Mouse (Mus musculus): Measurements from ENCODE around the gene Hgd. TPM values are rescaled to one million over a fixed set of nuclear protein-coding genes. Genes with fewer than 3 reads are reported as not detected.

Hgd gene
- 0.22 TPM for polyA plus RNA-seq (2014; fragmentation: Illumina TruSeq; extraction: RNeasy Lipid Tissue Mini Kit (QIAGEN cat#74804); ENCODE audit: low read depth, low replicate concordance)

DNA sequence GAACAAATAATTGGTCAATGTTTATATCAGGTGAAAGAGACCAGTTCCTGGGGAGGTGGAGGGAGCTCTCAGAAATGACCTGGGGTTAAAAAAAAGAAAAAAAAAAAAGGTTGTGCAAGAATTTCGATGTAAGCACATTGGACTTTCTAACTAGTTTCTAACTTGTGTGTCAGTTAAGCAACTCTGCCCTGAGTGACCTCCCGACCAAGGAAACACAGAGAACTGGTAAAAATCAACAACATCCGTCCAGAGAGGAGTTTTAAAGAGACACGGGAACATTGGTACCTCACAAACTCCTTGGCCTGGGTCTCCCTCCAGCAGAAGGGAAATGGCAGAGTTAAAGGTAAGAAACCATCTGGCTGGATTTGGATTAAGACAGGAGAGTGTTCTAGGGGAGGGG is at the start of gene Hgd:
Hgd (plus strand) TSS at position 160 of the 400 bp plus-strand sequence.

GRCm38 (mm10) chr16:37539611-37540580 is 40.1 kb upstream of the Hgd start, which contains the start of the genes Gtf2e1 and Rabl3:
TSS of gene Gtf2e1 (minus strand) at chr16:37539789.
TSS of gene Rabl3 (plus strand) at chr16:37539885.

DNA sequence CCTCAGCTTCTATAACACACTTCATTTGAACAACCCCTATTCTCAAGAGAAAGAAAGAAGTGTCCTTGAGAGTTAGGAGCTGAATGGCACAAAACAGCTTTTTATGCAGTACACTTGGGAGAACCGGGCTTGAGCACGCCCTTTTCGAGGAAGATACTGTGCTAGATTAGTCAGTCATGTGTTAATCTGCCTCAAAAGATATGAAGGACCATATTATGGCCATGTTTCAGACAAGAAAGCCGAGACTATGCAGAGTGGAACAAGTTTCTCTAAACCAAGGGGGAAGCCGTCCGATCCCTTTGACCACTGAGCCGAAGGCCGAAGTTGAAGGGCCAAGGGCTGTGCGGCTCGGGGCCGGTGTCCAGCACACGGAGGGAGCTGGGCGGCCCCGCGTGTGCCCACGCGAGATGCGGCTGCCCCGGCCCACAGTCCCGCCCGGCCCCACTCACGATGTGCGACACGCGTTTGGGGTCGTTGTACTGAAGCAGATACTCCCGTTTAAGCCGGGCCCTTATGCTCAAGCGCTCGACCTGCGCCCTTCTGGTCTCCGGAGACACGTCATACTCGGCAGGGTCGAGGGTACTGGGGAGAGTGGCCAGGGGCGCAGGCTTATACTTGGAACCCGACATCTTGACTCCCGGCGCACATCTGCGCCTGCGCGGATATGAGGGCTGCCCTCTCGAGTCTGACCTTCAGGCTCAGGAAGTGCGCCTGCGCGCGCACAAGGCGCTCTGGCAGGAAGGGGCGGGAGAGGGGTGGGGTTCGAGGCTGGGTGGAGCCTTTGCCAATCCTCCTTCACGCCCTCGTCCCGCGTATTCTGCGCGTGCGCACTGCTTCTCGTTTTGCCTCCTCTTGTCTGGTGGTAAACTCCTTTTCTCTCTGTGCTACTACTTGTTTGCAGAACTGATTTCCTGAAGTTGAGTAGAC is 74.0 kb downstream of the Hgd start, which contains the start of gene Ndufb4:
Ndufb4 (minus strand) TSS at position 723 of the 927 bp plus-strand sequence.

Other genes starting within 250 kb of the Hgd start
- not detected for gene Stxbp5l, start 195.2 kb upstream of the Hgd start, polyA plus RNA-seq (2014; fragmentation: Illumina TruSeq; extraction: RNeasy Lipid Tissue Mini Kit (QIAGEN cat#74804); ENCODE audit: low read depth, low replicate concordance)
- 9.6 TPM for gene Gtf2e1, start 40.4 kb upstream of the Hgd start, polyA plus RNA-seq (2014; fragmentation: Illumina TruSeq; extraction: RNeasy Lipid Tissue Mini Kit (QIAGEN cat#74804); ENCODE audit: low read depth, low replicate concordance)
- 7.1 TPM for gene Rabl3, start 40.3 kb upstream of the Hgd start, polyA plus RNA-seq (2014; fragmentation: Illumina TruSeq; extraction: RNeasy Lipid Tissue Mini Kit (QIAGEN cat#74804); ENCODE audit: low read depth, low replicate concordance)
- 36.2 TPM for gene Ndufb4, start 74.3 kb downstream of the Hgd start, polyA plus RNA-seq (2014; fragmentation: Illumina TruSeq; extraction: RNeasy Lipid Tissue Mini Kit (QIAGEN cat#74804); ENCODE audit: low read depth, low replicate concordance)
- gene Fstl1, start 196.7 kb downstream of the Hgd start, polyA plus RNA-seq (2014; fragmentation: Illumina TruSeq; extraction: RNeasy Lipid Tissue Mini Kit (QIAGEN cat#74804); ENCODE audit: low read depth, low replicate concordance): 91.6 TPM

Measured in adipose tissue, adult 10 weeks (tissue).